Mouse (Mus musculus) CH12.LX (cell line): Measurements from ENCODE around the gene Bad.

ENCODE experiments used
- CHD2 ChIP-seq: IDR thresholded peaks from 2 replicates; pipeline ENCODE4 v1.6.1; 2011; ENCODE audit warnings: low read length, improper control_type of control experiment
- CTCF ChIP-seq, 2 experiments: IDR thresholded peaks in 1 of 2; conservative IDR thresholded peaks in 1 of 2; 2 replicates each; pipeline ENCODE4 v1.5.1; 2011 to 2012; ENCODE audit warnings: low read depth in 2 of 2, low read length in 2 of 2, improper control_type of control experiment in 1 of 2, inconsistent platforms in 1 of 2, mild to moderate bottlenecking in 1 of 2, moderate library complexity in 1 of 2
- POLR2AphosphoS2 ChIP-seq: IDR thresholded peaks from 2 replicates; pipeline ENCODE4 v1.6.1; 2011; ENCODE audit warnings: low read depth, low read length, improper control_type of control experiment
- ZC3H11A ChIP-seq: IDR thresholded peaks from 2 replicates; pipeline ENCODE4 v1.6.1; 2012; ENCODE audit warnings: low read depth, mild to moderate bottlenecking, inconsistent platforms, low read length, improper control_type of control experiment

GRCm38 (mm10) chr19:6916496-6916895 lies 25.2 kb upstream of the Bad start:
- TF ChIP-seq CTCF (conservative IDR thresholded peaks at IDR 0.05 in 1 of 2, IDR thresholded peaks at IDR 0.05 in 1 of 2; ENCODE audit: low read depth in 2 of 2, low read length in 2 of 2) (no peak), ZC3H11A (no peak), CHD2 (no peak), POLR2AphosphoS2 (no peak)
